Mouse (Mus musculus) heart, postnatal 4 days (tissue): ENCODE results near the gene Gga1. TPM values are rescaled to one million over a fixed set of nuclear protein-coding genes. Genes with fewer than 3 reads are reported as not detected.
"Not testable (repeated sequence)": the region's sequence is repeated elsewhere in the genome, so short reads cannot be mapped to it uniquely, and the experiment has no call there.

ENCODE experiments used
- DNase-seq: peaks from one replicate; pipeline ENCODE4 v3.0.0; 2021
- total RNA-seq, 2 experiments: library from RNA; stranded (reverse); gene quantifications; 2 replicates each; pipeline ENCODE4 v1.2.3; 2021

Gene Gga1
- total RNA-seq, 2 experiments from 2014 or later, result 47.1 to 47.6 TPM

DNA sequence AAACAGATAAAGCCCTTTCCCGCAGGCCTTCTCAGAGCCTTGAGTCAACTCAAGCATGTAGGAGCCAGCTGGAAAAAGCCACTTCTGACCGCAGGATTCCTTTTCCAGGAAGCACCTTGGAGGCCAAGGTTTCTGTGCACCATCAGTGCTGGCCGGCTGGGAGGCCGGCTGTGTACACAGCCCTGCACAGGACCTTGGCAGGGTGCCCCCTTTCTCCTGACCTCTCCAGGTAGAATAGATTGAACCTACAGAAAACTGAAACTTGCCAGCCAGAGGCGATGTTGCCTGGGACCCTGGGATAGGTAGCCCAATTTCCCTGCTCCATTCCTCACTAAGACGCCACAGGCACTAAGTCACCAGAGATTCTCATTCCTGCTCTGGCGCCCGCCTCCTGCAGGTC, 31.1 kb upstream of the Gga1 start:
- peak; percentile 30 for DNase-seq

DNA sequence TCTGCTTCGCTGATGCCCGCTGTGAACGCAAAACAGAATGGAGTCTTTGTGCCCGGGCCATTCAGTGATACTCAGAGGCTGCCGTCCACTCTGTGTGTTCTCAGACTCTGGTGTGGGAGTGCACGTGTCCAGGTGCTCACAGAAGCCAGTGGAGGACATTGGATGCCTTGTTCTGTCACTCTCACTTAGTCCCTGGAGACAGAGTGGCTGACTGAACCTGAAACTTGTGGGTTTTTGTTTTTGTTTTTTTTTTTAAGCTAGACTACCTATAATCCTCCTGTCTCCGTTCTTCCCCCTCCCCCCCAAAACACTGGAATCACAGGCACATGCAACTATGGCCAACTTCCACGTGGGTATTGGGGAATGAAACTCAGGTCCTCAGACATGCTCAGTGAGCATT, 30.6 kb upstream of the Gga1 start:
- DNase-seq, result no peak

DNA sequence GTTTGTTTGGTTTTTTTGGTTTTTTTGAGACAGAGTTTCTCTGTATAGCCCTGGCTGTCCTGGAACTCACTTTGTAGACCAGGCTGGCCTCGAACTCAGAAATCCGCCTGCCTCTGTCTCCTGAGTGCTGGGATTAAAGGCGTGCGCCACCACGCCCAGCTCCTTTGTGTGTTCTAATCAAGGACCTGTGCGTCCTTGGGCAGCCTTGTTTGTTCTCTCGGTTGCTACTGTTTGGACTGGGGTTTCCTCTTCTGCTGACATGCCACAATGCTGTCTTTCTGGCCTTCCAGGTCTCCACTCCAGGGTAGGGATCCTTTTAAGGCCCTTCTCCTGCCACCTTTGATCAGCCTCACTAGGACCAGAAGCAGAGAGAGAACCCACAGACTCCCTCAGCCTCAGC, 30.2 kb upstream of the Gga1 start:
- DNase-seq, result not testable (repeated sequence)

DNA sequence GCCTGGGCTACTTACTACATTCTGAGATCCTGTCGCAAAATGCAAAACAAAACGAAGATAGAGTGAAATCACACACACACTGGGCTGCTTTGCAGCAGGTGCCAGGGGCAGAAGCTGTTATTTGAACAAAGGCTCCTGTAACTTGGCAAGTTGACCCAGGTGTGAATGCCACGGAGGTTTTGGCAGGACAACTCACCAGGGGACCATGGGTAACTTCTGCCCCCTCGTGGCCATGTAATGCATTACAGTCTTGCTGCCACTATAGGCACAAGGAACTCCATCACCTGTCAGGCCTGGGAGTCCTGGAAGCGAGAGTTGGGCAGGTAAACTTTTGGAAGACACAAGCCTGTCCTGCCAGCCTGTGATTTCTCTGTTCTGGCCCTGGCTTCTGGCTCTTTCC, 28.5 kb upstream of the Gga1 start:
- DNase-seq, result peak; percentile 92

DNA sequence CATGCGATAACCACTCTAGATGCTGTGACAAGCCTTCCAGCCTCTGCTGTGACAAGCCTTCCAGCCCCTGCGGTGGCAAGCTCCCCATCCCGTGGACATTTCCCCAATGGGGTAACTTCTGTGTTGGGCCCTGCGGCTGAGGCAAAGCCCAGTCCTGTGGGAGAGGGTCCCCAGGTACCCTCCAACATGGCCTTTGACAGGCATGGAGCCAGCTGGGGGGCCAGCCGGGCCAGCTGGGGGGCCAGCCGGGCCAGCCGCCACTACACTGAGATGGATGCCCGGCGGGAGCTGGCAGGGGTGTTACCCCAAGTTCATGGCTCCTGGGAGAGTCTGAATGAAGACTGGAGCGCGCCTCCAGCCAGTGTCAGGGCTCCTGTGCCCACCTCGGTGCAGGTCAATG, 27.5 kb upstream of the Gga1 start:
- DNase-seq, result no peak

DNA sequence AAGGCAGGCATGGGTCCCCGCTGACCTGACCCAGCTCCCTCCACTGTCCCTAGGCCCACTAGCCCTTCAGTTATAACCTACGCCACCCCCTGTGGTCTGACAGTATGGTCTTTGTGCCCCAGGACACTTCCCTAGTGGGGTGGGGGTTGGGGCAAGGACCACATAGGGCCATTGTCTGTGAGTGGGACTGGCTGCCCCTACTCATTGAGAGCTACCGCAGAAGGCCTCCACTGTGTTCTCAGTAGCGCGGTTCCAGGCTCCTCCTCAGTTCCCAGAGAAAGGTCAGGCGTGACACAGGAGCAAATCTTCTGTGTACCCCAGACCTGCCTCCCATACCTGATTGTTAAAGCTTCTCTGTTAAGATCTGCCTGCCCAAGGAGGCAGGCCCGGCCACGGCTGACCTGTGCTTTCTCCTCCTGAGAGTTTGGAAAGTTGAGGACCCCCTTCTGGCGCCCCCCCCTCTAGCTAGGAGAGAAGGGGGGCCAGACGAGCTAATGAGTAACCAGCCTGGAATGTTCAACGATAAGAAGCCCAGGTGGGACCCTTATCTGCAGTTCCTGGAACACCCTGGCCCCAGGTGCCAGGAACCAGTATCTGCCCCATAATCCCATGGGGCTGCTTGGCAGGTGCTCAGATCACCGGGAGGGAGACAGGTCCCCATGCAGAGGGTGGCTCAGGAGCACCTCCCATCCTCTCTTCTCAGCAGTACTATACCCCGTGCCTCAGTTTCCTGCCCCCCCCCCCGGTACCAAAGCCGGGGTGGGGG, 26.7 kb upstream of the Gga1 start:
- DNase-seq, result peak; percentile 23

DNA sequence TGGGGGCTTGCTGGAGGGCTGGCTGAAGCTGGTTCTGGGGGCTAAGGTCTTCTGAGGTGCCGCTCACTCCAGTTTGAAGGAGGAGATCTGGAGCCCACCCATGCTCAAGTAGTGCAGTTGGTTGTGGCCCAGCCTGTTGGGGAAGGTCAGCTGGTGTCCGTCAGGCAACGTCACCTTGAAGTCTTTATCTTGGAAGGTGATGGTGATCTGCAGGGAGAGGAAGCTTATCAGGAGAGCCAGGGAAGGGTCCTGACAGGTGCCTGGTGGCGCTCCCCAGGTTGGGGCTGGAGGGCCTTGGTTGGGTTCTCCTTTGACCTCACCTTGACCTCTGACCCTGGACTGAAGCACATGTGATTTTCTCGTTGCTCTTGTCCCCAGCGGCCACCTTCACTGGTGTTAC, 26.0 kb upstream of the Gga1 start:
- DNase-seq, result no peak

DNA sequence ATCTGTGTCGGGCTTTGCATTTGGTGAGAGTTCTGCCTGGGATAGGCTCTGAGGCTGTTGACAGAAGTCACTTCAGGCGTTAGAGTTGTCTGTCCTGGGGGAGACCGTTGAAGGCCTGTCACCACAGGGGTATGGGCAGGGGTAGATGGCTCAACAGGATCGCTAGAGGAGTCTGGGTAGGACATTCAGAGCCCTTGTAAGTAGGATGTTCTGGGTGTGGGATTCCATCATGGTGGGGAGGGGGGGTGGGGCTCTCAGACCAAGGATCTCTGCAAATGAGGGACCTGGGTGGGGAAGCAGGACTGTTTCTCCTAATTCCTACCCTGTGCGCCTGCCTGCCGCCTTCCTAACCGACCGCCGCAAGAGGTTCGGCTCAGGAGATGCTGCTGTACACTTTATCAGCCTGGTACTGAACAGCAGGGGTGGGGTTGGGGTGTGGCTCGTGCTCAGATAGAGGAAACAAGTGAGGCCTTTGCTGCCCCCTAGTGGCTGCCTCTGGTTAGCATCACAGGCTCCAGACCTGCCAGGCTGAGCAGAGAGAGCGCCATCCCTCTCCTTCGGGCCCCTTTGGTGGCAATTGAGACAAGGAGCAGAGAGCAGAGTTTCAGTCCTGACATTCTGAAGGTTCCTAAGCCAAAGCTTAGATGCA, 25.4 kb upstream of the Gga1 start:
- peak; percentile 96 for DNase-seq

DNA sequence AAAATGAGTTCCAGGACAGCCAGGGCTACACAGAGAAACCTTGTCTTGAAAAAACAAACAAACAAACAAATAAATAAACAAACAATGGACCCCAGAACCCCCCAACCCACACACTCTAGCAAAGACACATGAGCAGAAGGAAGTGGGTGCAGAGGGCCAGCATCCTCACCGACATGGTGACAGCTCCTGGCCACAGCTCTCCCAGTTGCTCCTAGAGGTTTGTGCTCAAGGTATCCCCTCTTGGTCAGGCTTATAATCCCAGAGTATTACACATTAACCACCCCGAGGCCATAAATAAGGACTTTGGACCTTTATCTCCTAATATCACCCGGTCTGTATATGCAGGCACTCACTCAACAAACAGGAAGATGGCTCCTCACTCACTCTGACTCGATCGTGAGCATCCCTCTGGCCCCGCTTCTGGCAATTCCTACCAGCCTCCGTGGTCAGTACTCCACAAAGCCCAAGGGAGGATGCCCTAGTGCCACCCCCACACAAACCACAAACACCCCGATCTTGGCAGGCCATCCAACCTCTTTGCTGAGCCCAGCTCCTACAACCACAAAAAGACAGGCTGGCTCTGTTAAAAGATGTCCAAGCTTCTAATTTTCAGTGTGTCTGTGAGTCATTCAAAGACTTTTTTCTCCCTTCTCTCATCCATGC, 21.6 kb upstream of the Gga1 start, which contains the start of gene Lgals2:
Lgals2 (minus strand) TSS at position 227 of the 663 bp plus-strand sequence.
- DNase-seq, result no peak

DNA sequence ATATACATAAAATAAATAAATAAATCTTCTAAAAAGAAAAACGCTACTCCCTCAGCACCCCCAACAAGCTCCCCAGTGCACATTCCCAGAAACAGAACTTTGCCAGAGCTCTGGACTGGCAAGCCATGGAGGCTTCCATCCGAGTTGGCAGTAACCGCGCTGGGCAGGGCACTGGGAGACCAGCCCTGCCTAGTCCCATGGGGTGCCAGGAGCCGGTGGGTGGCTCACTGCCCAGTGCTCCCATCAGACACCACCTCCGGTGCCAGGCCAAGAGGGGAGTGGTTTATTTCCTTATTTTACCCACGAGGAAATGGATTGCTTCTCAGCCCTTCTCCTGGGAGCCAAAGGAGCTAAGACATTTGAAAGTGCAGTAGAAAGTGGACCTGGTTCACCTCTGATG, 20.0 kb upstream of the Gga1 start:
- no peak for DNase-seq

DNA sequence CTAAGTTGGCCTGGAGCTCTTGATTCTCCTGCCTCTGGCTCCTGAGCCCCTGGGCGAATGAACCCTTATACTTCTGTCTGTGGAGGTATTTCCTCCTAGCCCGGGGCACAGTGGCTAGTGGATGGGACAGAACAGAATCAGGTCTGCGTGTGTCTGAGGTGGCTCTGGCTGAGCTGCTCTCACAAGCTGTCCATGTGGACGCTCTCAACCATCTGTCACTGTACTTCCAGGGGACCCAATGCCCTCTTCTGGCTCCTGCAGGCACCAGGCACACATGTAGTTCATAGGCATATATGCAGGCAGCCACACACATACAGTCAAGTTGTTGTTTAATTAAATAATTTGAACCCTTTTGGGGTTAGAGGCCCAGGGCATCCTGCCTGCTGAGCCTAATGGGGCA, 17.7 kb upstream of the Gga1 start:
- no peak for DNase-seq

DNA sequence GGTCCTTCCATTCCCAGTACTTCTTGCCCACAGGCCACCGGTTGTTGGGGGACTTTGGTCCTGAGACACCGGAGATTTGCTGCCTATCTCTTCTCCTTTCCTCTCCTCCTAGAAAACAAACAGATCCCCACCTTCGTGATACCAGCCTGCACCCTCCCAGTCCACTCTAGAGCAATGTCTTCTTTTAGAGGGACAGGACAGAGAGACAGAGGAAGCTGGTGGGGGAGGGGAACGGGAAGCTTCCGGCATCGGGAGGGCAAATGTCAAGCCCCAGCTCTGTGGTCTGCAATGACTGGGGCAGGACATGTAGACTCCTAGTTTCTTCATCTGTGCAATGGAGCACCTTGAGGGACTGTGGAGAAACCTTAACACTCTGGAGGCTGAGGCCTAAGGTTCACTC, 17.3 kb upstream of the Gga1 start:
- no peak for DNase-seq

DNA sequence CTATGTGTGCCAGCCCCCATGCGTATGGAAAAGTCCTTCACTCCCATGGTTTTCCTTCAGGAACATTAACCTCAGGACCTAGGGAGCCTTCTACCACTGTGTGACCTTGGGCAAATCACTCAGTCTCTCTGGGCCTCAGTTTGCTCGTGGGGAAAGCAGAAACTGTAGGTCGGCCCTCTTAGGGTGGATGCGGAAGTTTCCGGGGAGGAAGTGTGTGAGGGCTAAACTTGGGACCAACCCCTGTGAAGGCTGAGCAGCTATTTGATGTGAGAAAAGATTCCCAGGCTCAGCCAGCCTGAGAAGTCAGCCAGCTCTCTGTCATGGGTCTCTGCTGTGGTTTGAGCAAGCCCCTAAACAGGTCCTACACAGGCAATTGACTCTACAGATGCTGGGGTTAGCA, 14.7 kb upstream of the Gga1 start:
- DNase-seq, result no peak

DNA sequence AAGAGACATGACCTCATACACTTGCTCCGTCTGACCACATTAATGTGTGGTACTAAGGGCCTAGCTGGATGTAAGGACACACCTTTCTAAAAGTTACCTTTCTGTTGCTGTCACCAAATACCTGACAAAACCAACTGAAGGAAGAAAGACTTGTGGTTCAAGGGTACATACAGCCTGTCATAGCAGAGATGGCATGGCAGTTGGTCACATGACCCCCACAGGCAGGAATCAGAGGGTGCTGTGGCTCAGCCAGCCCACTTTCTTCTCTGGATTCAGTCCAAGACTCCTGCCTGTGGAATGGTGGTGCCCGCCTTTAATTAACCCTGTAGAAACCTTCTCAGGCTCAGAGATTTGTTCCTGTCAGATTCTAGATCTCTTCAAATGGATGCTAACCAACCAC, 13.8 kb upstream of the Gga1 start:
- no peak for DNase-seq

DNA sequence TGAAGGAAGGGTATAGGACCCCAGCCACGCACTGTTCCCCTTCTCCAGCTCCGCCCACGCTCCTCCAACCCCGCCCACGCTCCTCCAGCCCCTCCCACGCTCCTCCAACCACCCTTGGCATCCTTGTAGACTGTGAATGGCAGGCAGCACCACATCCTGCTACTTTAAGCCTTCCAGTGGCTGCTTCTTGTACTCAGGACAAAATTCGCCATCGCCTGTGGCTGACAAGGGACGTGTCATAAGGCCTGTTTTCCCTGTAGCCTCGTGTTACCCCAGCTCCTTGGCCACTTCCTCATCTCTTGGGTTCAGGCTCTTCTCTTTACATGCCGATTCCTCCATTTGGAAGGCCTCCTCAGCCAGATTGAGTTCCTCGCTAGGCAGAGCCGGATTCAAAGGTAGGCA, 13.1 kb upstream of the Gga1 start:
- DNase-seq, result no peak

DNA sequence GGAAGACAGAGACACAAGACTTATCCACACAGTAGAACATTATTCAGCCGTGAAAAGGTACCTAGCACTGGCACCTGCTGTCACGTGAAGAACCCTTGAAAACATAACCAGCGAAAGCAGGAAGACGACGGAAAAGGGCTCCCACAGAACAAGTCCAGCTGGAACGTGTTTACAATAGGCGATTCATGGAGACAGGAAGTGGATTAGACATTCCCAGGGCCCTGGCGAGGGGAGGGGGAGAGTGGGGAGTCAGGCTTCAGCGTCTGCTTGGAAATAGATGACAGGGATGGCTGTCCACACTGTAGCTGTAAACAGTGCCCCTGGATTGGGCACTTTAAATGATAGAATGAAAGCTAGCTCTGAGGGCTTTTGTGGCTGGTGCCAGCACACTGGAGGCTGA, 8.6 kb upstream of the Gga1 start:
- peak; percentile 61 for DNase-seq

DNA sequence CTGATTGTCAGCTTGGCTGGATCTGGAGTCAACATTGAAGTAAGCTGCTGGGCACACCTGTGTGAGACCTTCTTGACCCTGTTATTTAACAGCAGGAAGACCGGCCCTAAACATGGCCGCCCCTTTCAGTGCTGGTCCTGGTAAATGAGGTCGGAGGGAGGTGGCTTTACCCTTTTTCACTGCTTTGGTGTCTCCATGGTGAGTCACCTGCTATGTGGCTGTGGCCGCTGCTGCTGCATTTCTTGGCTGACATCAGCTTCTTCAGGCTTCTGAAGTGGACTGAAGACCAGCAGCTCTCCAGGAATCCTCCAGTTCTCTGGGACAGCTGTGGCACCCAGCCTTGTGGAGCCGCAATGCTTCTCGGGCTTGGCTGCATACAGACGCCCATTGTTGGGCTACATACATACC, 8.2 kb upstream of the Gga1 start:
- DNase-seq, result no peak

DNA sequence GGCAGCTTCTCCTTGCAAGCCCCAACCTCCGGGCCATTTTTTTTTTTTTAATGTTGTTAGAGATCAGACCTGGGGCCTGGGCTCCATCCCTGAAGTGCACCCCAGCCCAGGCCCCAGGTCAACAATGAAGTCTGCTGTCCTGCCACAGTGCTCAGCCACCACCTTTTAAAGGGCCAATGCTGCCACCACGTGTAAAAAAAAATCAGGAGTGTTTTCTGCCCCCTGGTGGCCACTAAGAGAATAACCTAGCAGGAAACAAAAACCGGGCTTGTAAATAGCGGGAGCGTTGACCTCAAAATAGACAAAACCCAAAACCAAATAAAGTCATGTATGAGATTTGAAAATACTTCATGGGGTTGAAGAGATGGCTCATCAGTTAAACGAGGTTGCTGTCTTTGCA, 7.2 kb upstream of the Gga1 start:
- peak; percentile 59 for DNase-seq

DNA sequence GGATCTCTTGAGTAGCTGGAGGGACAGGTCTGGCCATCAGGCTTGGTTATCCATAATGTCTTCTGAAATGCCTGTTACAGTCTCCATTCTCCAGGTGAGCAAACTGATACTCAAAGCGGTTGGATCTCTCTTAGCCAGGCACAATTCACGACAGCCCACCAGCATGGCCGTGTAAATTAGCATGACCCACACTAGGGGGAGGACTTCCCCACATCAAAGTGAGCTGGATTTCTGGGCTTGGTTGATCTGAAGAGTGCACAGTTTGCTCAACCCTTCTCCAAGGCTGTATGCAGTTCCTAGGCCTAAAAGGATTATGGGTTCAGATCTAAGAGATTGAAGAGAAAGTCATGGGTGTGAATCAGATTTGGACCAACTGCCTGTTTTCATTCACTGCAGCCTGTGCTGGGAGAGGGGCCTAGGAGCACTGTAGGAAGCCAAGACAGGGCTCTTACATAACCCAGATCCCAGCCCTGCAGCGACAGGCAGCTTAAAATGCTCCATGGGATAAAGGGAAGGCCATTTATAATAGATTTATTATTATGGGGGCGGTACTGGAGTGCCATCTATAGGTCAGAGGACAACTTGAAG, 4.9 kb upstream of the Gga1 start:
- no peak for DNase-seq

DNA sequence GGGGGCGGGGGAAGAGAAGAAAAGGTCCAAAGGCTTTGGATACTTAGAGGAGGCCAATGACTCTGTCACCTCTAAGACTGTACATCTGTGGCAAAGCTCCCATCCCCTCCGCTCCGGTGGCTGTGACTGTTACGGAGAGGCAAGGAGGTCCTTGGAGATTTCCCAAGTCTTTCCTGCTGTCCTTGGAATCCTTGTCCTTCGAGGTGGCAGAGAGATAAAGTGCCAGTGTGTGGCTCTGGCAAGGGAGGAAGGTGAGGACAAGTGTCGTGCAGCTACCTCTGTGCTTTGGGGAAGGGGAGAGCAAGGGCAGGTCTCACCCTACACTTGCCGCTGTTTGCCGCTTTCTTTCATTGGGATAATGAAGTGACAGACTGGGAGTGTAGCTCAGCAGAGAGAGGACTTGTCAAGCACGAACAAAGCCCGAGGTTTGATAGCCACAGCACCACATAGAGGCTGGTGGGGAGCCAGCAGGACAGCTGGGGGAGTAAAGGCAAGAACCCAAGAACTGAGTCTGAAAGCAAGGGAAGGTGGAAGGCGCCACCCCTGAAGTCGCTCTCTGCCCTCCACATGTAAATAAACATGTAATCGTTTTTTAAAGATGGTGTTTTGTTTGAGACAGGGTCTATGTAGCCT, 3.1 kb upstream of the Gga1 start:
- no peak for DNase-seq

DNA sequence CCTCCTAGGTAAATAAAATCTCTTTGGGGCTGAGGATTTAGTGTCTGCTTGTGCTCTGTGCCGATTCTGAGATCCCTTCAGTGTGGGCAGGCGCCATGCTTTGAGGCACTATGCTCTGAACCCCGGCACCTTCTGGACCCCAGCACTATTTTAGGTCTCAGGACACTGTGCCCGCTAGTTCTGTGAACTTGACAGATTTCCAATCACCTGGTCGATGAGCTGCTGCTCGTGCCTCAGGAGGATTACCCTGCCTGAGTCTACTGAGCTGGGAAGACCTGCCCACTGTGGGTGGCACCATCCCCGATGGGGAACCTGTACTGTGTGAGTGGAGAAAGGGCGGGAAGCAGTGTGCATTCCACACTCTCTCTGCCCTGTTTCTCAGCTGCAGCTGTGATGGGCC, 2.0 kb upstream of the Gga1 start:
- DNase-seq, result no peak

DNA sequence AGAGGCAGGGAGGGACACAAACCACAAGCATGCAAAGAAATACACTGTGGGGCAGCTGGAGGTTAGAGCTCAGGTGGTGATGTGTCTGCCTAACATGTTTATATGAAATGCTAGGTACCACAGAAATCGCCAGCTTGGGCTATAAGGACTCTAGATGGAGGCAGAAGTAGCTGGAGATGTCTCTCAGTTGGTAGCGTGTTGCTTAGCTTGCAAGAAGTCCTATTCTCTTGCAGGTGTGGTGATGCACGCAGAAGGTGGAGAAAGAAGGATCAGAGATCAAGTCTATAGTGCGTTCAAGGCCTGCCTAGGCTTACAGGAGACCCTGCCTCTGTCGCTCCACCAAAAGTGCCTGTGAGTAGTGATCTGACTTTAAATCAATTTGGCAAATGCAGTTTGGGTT, 1.5 kb upstream of the Gga1 start:
- DNase-seq, result no peak

DNA sequence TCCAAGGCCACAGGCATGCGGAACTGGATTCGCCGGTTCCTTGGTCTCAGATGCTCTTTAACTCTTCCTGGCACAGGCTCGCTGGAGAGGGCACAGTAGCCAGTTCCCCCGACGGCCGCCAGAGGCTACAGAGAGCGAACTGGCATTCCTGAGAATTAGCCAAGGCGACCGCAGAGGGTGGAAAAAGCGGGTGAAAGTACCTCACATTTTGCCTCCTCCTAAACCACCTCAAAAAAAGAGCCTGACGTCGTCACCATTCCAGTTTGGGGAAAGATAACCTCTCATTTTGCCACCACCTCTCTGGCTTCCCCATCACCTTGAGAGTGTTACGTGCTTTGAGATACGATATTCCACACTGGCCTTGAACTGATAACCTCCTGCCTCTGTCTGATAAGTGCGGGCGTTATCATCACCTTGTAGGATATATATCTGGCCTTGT, 713 bp upstream of the Gga1 start:
- peak; percentile 88 for DNase-seq
